Mouse (Mus musculus) E14TG2a.4 (cell line): ENCODE results near the gene Tspyl1.

Experiments used
- CTCF ChIP-seq: conservative IDR thresholded peaks from 2 replicates; pipeline ENCODE4 v1.5.1; 2014; ENCODE audit warnings: low read length
- NANOG ChIP-seq: IDR thresholded peaks from 2 replicates; pipeline ENCODE4 v1.6.1; 2014; ENCODE audit warnings: borderline replicate concordance, low read length, mixed read lengths
- POU5F1 ChIP-seq: IDR thresholded peaks from 2 replicates; pipeline ENCODE4 v1.6.1; 2014; ENCODE audit warnings: low read length, borderline replicate concordance

DNA sequence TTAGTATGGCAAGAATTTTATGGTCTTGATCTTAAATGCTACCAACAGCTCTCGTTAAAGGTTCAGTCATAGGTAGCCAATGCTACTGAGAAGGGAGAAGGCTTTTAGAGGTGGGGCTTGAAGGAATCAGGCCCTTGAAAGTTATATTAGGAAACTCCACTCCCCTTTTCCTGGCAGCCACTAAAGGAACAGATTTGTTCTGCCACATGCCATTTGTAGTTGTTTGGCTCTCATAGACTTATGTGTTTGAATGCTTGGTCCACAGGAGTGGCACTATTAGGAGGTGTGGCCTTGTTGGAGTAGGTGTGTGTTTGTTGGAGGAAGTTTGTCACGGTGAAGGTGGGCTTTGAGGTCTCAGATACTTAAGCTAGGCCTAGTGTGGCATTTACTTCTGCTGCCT is 38.8 kb downstream of the Tspyl1 start:
- no peak for TF ChIP-seq CTCF
- no peak for TF ChIP-seq POU5F1
- no peak for TF ChIP-seq NANOG
